Mouse (Mus musculus) heart, embryonic 14.5 days (tissue): ENCODE data around the gene Iqsec3. TPM values are rescaled to one million over a fixed set of nuclear protein-coding genes. Genes with fewer than 3 reads are reported as not detected.

Source experiments
- ATAC-seq: fragments of 200-750 bp; cut with Nextera tagmentation; 2 replicates; pipeline ENCODE4 v1.8.0; 2017; ENCODE audit warnings: low read depth, moderate TSS enrichment; ENCODE audit not compliant: insufficient number of reproducible peaks, insufficient read depth, low FRiP score
- H3K27ac ChIP-seq, 2 experiments: fragments of 200-500 bp in 1 of 2; fragments of 300-500 bp in 1 of 2; sonication (generic) in 1 of 2; replicated peaks in 1 of 2; 2 replicates each; pipeline ENCODE4 v1.5.1; 2012 to 2014; ENCODE audit warnings: low read depth in 2 of 2, low read length in 2 of 2, control low read depth in 1 of 2, mild to moderate bottlenecking in 1 of 2, mixed read lengths in 1 of 2; ENCODE audit not compliant: control insufficient read depth in 1 of 2, insufficient read depth in 1 of 2
- H3K27me3 ChIP-seq: fragments of 300-500 bp; sonication (generic); 2 replicates; pipeline ENCODE4 v1.6.1; 2014; ENCODE audit warnings: mild to moderate bottlenecking, low read length, control low read depth; ENCODE audit not compliant: control insufficient read depth, insufficient read depth
- H3K36me3 ChIP-seq: fragments of 300-500 bp; sonication (generic); 2 replicates; pipeline ENCODE4 v1.6.1; 2014; ENCODE audit warnings: mild to moderate bottlenecking, control low read depth, low read length, mixed read lengths; ENCODE audit not compliant: control insufficient read depth, insufficient read depth
- H3K4me1 ChIP-seq, 2 experiments: fragments of 200-500 bp in 1 of 2; fragments of 300-500 bp in 1 of 2; sonication (generic) in 1 of 2; 2 replicates each; pipeline ENCODE4 v1.6.1; 2012 to 2014; ENCODE audit warnings: low read length in 2 of 2, control low read depth in 1 of 2, mixed read lengths in 1 of 2; ENCODE audit not compliant: control insufficient read depth in 2 of 2, insufficient read depth in 2 of 2
- H3K4me2 ChIP-seq: fragments of 300-500 bp; sonication (generic); 2 replicates; pipeline ENCODE4 v1.6.1; 2014; ENCODE audit warnings: mild to moderate bottlenecking, low read length
- H3K4me3 ChIP-seq, 2 experiments: fragments of 200-500 bp in 1 of 2; fragments of 300-500 bp in 1 of 2; sonication (generic) in 1 of 2; 2 replicates each; pipeline ENCODE4 v1.5.1; 2012 to 2014; ENCODE audit warnings: low read length in 2 of 2, mild to moderate bottlenecking in 2 of 2, control low read depth in 1 of 2, low read depth in 1 of 2, moderate library complexity in 1 of 2; ENCODE audit not compliant: control insufficient read depth in 1 of 2, insufficient read depth in 1 of 2
- H3K9ac ChIP-seq: fragments of 300-500 bp; sonication (generic); 2 replicates; pipeline ENCODE4 v1.6.1; 2014; ENCODE audit warnings: mild to moderate bottlenecking, low read length
- H3K9me3 ChIP-seq: fragments of 300-500 bp; sonication (generic); 2 replicates; pipeline ENCODE4 v1.6.1; 2016; ENCODE audit warnings: low read length, control low read depth; ENCODE audit not compliant: control insufficient read depth
- WGBS: fragments of 180-500 bp; shearing (Covaris S2); extraction: QIAGEN DNeasy Blood & Tissue Kit; methylation state at CpG from one replicate; pipeline ENCODE4 v1.1.7; 2014; 5-methylcytosine and 5-hydroxymethylcytosine counted together
- polyA plus RNA-seq: library from polyadenylated mRNA; unstranded; fragments of >200 nt; fragmentation: Nextera tagmentation; extraction: Ambion mirVana; gene quantifications from 2 replicates; pipeline ENCODE4 v1.2.1, GENCODE M21; 2014

The Iqsec3 gene
- polyA plus RNA-seq, 1 experiment from 2014 or later: not detected

DNA sequence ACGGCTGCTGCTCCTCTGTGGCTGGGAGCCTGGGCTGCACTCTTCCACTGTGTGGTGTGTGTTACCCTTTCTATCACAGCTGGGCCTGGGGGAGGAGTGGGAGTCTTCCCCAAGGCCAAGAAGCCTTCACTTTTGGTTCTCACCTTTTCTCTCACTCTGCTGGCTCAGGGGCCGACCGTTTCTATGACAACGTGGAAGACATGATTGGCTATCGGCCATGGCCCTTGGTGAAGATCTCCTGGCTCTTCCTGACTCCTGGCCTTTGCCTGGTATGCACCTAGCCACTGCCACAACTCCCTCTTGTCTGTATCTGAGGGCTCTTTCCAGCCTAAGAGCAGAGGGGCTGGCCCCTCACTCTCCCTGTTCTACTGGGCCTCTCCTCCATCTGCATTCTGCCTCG is 110.4 kb downstream of the Iqsec3 start:
- no peak overlapping the region for H3K9ac ChIP-seq
- peaks cover 3% of the 10 kb centered on the region; the same call in 1 of the 2 replicates for H3K27me3 ChIP-seq
- no peaks in the 10 kb centered on the region for H3K9me3 ChIP-seq
- no peak for ATAC-seq
- no peaks in the 10 kb centered on the region for H3K36me3 ChIP-seq
- no peak overlapping the region for H3K27ac ChIP-seq
- H3K4me3 ChIP-seq: no peak overlapping the region
- no peaks in the 10 kb centered on the region for H3K4me1 ChIP-seq
- H3K4me2 ChIP-seq: no peak overlapping the region
- 55% methylated on average over 6 of the region's 6 CpGs for WGBS

DNA sequence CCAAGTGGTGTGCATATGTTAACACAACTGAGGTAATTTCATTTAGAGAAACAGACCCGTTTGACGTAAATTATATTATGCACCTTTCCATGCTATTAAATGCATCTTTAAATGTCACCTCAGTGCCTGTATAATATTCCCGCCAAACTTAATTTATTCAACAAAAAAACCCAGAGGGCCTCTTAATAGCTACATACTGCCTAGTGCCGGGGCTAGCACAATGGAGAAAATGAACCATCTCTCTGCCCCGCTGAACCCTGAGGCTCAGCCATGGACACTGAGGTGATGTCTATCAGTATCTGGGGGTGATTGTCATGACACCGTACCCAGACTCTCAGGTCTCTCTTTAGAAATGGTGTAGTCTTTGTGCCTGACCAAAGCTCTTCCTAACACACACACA is 116.2 kb downstream of the Iqsec3 start:
- no peak overlapping the region for H3K4me2 ChIP-seq
- ATAC-seq: no peak
- H3K4me3 ChIP-seq: no peak overlapping the region
- no peak overlapping the region for H3K9ac ChIP-seq
- peaks cover 10% of the 10 kb centered on the region; the same call in 1 of the 2 replicates for H3K27me3 ChIP-seq
- WGBS: 80% methylated on average over 6 of the region's 6 CpGs
- no peaks in the 10 kb centered on the region for H3K36me3 ChIP-seq
- H3K27ac ChIP-seq: no peak overlapping the region
- H3K9me3 ChIP-seq: no peaks in the 10 kb centered on the region
- no peaks in the 10 kb centered on the region for H3K4me1 ChIP-seq

DNA sequence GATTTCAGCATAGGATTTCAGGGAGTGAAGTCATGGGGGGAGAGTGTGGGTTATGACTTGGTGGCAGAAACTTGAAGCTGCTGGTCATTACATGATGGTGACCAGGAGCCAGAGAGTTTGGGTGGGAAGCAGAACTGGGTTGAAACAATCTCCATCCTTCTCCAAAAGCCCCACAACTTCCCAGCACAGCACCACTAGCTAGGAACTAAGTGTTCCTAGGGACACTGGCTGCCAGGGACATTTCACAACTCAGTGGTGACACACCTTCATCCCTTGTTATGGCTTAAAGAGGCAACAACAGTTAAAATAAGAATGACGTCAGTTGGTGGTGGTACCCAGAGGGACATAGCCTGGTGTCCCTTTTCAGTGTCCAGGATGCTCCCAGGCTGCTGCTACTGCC is 117.4 kb downstream of the Iqsec3 start:
- no peak overlapping the region for H3K4me3 ChIP-seq
- peaks cover 10% of the 10 kb centered on the region; the same call in 1 of the 2 replicates for H3K27me3 ChIP-seq
- H3K9ac ChIP-seq: no peak overlapping the region
- no peaks in the 10 kb centered on the region for H3K9me3 ChIP-seq
- H3K4me2 ChIP-seq: no peak overlapping the region
- H3K4me1 ChIP-seq: no peaks in the 10 kb centered on the region
- no peak overlapping the region for H3K27ac ChIP-seq
- no peak for ATAC-seq
- no peaks in the 10 kb centered on the region for H3K36me3 ChIP-seq
- 63% methylated on average over 1 of the region's 1 CpGs for WGBS

DNA sequence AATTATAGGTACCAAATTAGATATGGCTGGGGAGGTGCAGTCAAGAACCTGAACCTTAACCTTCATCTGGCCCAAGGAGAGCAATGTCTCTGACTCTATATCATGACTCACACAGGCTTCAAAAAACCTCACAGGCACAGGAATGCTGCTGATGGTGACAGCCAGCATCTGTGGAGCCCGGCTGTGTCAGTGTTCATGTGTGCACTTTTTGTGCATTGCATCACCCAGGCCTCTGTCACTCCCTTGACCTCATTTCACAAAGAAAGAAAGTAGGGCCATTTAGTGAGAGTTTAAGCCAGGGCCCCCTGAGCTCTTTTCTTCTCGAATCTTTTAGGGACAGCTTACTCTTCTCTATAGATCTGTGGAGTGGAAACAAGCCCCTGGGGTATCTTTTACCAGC is 121.2 kb downstream of the Iqsec3 start:
- H3K9me3 ChIP-seq: no peaks in the 10 kb centered on the region
- H3K36me3 ChIP-seq: no peaks in the 10 kb centered on the region
- 49% methylated on average over 2 of the region's 2 CpGs for WGBS
- no peak overlapping the region for H3K4me2 ChIP-seq
- ATAC-seq: no peak
- H3K27ac ChIP-seq: no peak overlapping the region
- H3K27me3 ChIP-seq: 0 out of 2 replicates have a peak, but pooled peaks cover 7% of the 10 kb centered on the region
- no peaks in the 10 kb centered on the region for H3K4me1 ChIP-seq
- H3K9ac ChIP-seq: no peak overlapping the region
- H3K4me3 ChIP-seq: no peak overlapping the region

DNA sequence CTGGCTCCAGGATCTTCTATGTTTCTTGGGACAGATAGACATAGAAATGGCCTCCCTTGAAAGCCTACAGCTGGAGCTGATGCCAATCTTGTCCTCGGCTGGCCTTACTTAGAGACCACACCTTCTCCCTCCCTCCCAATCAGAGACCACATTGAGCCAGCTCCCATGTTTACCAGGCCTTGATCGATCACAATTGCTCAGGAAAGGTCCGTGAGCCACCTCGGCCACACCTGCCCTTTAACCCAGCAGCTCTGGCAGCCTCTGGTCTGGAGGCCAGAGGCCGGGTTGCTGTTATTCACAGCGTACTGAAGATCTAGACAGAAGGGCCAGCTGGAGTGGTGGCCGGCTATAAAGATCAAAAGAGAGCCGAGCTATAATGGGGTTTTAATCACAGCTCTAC is 127.0 kb downstream of the Iqsec3 start:
- no peaks in the 10 kb centered on the region for H3K9me3 ChIP-seq
- H3K4me2 ChIP-seq: no peak overlapping the region
- H3K36me3 ChIP-seq: no peaks in the 10 kb centered on the region
- H3K27me3 ChIP-seq: peaks cover 6% of the 10 kb centered on the region; the same call in 1 of the 2 replicates
- ATAC-seq: no peak
- no peak overlapping the region for H3K9ac ChIP-seq
- no peak overlapping the region for H3K27ac ChIP-seq
- no peaks in the 10 kb centered on the region for H3K4me1 ChIP-seq
- 69% methylated on average over 8 of the region's 8 CpGs for WGBS
- no peak overlapping the region for H3K4me3 ChIP-seq

DNA sequence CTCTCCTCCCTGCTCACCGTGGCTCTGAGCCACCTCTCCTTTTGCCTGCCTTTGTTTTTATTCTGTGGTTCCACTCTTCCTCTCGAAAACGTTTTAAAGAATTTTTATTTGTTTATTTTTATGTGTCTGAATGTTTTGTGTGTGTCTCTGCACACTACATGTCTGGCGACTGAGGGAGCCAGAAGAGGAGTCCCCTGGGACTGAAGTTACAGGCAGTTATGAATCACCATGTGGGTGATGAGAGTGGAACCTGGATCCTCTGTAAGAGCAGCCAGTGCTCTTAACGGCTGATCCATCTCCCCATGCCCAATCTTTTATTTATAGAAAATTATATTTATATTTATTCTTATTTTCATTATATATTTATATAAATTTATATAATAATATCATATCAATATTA is 129.1 kb downstream of the Iqsec3 start:
- no peak overlapping the region for H3K9ac ChIP-seq
- no peak overlapping the region for H3K27ac ChIP-seq
- H3K4me2 ChIP-seq: no peak overlapping the region
- no peaks in the 10 kb centered on the region for H3K9me3 ChIP-seq
- no peaks in the 10 kb centered on the region for H3K4me1 ChIP-seq
- H3K4me3 ChIP-seq: no peak overlapping the region
- no peak for ATAC-seq
- peaks cover 16% of the 10 kb centered on the region; the same call in 1 of the 2 replicates for H3K27me3 ChIP-seq
- no peaks in the 10 kb centered on the region for H3K36me3 ChIP-seq
- 60% methylated on average over 5 of the region's 5 CpGs for WGBS

DNA sequence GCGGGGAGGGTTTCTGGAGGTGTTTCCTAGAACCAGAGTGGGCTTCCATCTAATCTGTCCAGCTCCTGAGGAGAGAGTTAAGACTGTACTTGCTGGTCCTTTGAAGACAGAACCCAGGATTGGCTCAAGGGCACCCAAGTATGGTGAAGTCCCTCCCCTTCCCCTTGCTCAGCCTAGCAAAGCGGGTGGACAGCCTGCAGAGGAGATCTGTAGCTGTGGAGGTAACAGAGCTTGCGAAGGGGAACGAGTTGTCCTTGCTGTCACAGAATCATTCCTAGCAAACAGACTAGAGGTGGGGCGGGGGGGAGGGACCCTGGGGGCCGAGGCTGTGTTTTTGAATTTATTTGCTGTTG is 129.7 kb downstream of the Iqsec3 start:
- Histone ChIP-seq H3K4me2 (no peak overlapping the region), H3K27ac (no peak overlapping the region), H3K4me1 (no peaks in the 10 kb centered on the region), H3K4me3 (no peak overlapping the region), H3K27me3 (peaks cover 16% of the 10 kb centered on the region; the same call in 1 of the 2 replicates), H3K9ac (no peak overlapping the region), H3K36me3 (no peaks in the 10 kb centered on the region), H3K9me3 (no peaks in the 10 kb centered on the region)
- ATAC-seq: no peak
- 46% methylated on average over 6 of the region's 6 CpGs for WGBS

DNA sequence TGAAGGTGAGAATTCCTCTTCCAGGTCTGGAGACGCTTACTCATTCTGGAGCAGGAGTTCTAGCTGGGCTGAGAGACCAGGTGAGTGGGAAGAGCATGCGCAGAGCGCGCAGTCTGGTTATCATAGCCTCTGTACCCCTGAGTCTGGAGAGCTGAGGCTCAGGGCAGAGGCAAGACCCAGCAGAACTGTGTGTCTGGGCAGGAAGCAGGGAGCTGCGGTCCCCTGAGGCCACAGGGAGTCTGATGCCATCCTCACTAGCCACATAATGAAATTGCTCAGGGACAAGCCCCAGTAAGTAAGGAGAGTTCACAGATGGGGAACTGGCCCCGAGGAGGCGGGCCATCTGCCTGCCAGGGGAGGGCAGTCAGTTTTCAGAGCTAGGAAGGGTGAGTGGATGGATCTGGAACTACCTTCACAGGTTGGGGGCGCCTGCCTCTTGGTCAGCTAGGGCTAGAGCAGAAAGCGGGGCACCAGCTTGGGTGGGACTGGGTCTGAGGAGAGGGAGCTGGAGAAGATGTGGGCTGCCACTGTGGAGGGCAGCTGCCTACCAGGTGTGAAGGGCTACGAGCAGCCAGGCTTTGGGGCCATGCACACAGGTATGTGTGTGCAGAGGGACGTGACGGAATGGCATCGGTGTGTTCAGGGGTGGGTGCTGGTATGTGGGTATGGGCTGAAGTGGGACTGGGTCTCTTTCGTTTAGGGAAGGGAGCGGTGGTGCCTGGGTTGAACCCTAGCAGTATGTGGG is 130.3 kb downstream of the Iqsec3 start, which contains the start of gene Slc6a12:
Gene Slc6a12, plus strand, starts transcription at position 51 of the 745 bp plus-strand sequence.
- H3K4me1 ChIP-seq: no peaks in the 10 kb centered on the region
- H3K4me3 ChIP-seq: no peak within 1 kb of the TSS
- peaks cover 16% of the 10 kb centered on the region; the same call in 1 of the 2 replicates for H3K27me3 ChIP-seq
- H3K4me2 ChIP-seq: no peak within 1 kb of the TSS
- ATAC-seq: no peak
- H3K36me3 ChIP-seq: no peaks in the 10 kb centered on the region
- 65% methylated on average over 15 of the region's 15 CpGs for WGBS
- no peak within 1 kb of the TSS for H3K9ac ChIP-seq
- H3K9me3 ChIP-seq: no peaks in the 10 kb centered on the region
- H3K27ac ChIP-seq: no peak within 1 kb of the TSS
